ENCODE assay signal across 8 mouse cellular contexts in genomic region chr5:99248501-99248900, GRCm38 (mm10).
DNase-seq lines count a peak whose midpoint lies in the region; ATAC-seq and TF ChIP-seq lines count a peak whose summit lies in the region.

No protein-coding gene starts in this region.

- H3K4me3 ChIP-seq in bone marrow macrophage, adult 2 months (ENCODE audit: insufficient read depth, low read length) = no peak overlapping the region
- peak overlapping the region; percentile 89 for H3K4me3 ChIP-seq in heart, embryonic 13.5 days
- H3K4me3 ChIP-seq in liver, postnatal 0 days (ENCODE audit: low read depth, low read length) = no peak overlapping the region
- no peak overlapping the region for H3K4me3 ChIP-seq in neural tube, embryonic 15.5 days (replicated peaks)

- WGBS in heart, embryonic 13.5 days = 3% methylated on average over 7 of the region's 7 CpGs
- 2% methylated on average over 7 of the region's 7 CpGs for WGBS in liver, postnatal 0 days (ENCODE audit: insufficient replicate concordance)
- 0% methylated on average over 7 of the region's 7 CpGs for WGBS in neural tube, embryonic 15.5 days

- H3K4me1 ChIP-seq in bone marrow macrophage, adult 2 months (ENCODE audit: control insufficient read depth, insufficient read depth, low read length) = peaks cover 6% of the 10 kb centered on the region
- H3K4me1 ChIP-seq in heart, embryonic 13.5 days = peaks cover 72% of the 10 kb centered on the region
- peaks cover 18% of the 10 kb centered on the region for H3K4me1 ChIP-seq in liver, postnatal 0 days (ENCODE audit: insufficient read depth)
- H3K4me1 ChIP-seq in neural tube, embryonic 15.5 days = peaks cover 54% of the 10 kb centered on the region

- H3K27ac ChIP-seq in bone marrow macrophage, adult 2 months (ENCODE audit: insufficient read depth, low read depth, low read length) = no peak overlapping the region
- peak overlapping the region; percentile 75 for H3K27ac ChIP-seq in heart, embryonic 13.5 days (replicated peaks)
- peak overlapping the region; percentile 59; the same call in 1 of the 2 replicates for H3K27ac ChIP-seq in liver, postnatal 0 days (ENCODE audit: low read depth)
- peak overlapping the region; percentile 45 for H3K27ac ChIP-seq in neural tube, embryonic 15.5 days (replicated peaks)

- peak; percentile 34 for ATAC-seq in CD4-positive, CD25-positive, alpha-beta regulatory T cell, adult 4 months
- ATAC-seq in heart, embryonic 13.5 days (ENCODE audit: extremely low read depth, insufficient number of reproducible peaks, low FRiP score, low TSS enrichment) = no peak
- ATAC-seq in liver, postnatal 0 days = peak; percentile 20; the same call in 1 of the 2 replicates
- no peak for ATAC-seq in neural tube, embryonic 15.5 days (ENCODE audit: low FRiP score)

- no peak for TF ChIP-seq POLR2A in bone marrow macrophage, adult 2 months (IDR thresholded peaks at IDR 0.05; ENCODE audit: borderline replicate concordance, low read depth, low read length)

- no peaks in the 10 kb centered on the region for H3K9me3 ChIP-seq in heart, embryonic 13.5 days
- H3K9me3 ChIP-seq in liver, postnatal 0 days (ENCODE audit: low read length) = no peaks in the 10 kb centered on the region
- H3K9me3 ChIP-seq in neural tube, embryonic 15.5 days (replicated peaks) = no peaks in the 10 kb centered on the region

- TF ChIP-seq EP300 in liver, postnatal 0 days (IDR thresholded peaks at IDR 0.05; ENCODE audit: low read depth) = no peak

- no peaks in the 10 kb centered on the region for H3K27me3 ChIP-seq in heart, embryonic 13.5 days (replicated peaks)
- no peaks in the 10 kb centered on the region for H3K27me3 ChIP-seq in liver, postnatal 0 days (ENCODE audit: insufficient read depth, low read length)
- H3K27me3 ChIP-seq in neural tube, embryonic 15.5 days (replicated peaks) = no peaks in the 10 kb centered on the region

- peaks cover 1% of the 10 kb centered on the region; the same call in 1 of the 2 replicates for H3K36me3 ChIP-seq in heart, embryonic 13.5 days
- no peaks in the 10 kb centered on the region for H3K36me3 ChIP-seq in liver, postnatal 0 days (replicated peaks; ENCODE audit: insufficient read depth, low read length)
- no peaks in the 10 kb centered on the region for H3K36me3 ChIP-seq in neural tube, embryonic 15.5 days

- DNase-seq in fibroblast of lung, adult 2 months (ENCODE audit: low read depth) = peak; percentile 73
- DNase-seq in kidney, postnatal 25 days = peak; percentile 93 to 99
- DNase-seq in liver, postnatal 0 days = peak; percentile 93
- peak; percentile 87 for DNase-seq in testis, postnatal 14 days (ENCODE audit: low spot score)

- H3K9ac ChIP-seq in heart, embryonic 13.5 days = peak overlapping the region; percentile 72
- no peak overlapping the region; the same call in 1 of the 2 replicates for H3K9ac ChIP-seq in liver, postnatal 0 days (replicated peaks)
- peak overlapping the region; percentile 28; the same call in 1 of the 2 replicates for H3K9ac ChIP-seq in neural tube, embryonic 15.5 days (replicated peaks)

- TF ChIP-seq CTCF in bone marrow macrophage, adult 2 months (IDR thresholded peaks at IDR 0.05; ENCODE audit: low read depth, low read length) = peak; percentile 90
- peak; percentile 98 for TF ChIP-seq CTCF in liver, postnatal 0 days (IDR thresholded peaks at IDR 0.05; ENCODE audit: low read depth)

- peak overlapping the region; percentile 82 for H3K4me2 ChIP-seq in heart, embryonic 13.5 days
- peak overlapping the region; percentile 55 for H3K4me2 ChIP-seq in liver, postnatal 0 days (ENCODE audit: low read depth, low read length)
- peak overlapping the region; percentile 32 for H3K4me2 ChIP-seq in neural tube, embryonic 15.5 days

Comparison
In these comparisons a context has a peak if more than half of its experiments do, and no peak if none do; other contexts are left out.
1. ATAC-seq: peak in CD4-positive, CD25-positive, alpha-beta regulatory T cell, adult 4 months (single experiment) and liver, postnatal 0 days (single experiment); none in heart, embryonic 13.5 days (single experiment) and neural tube, embryonic 15.5 days (single experiment).
2. H3K4me2 ChIP-seq: peak in every context shown above with its lines; median percentile 82 in heart, embryonic 13.5 days; 55 in liver, postnatal 0 days; 32 in neural tube, embryonic 15.5 days.
3. Peak in every context shown above with its lines, with median percentiles within 50 percentile points of each other: DNase-seq.